Comparison of ENCODE assay signal across 9 mouse cellular contexts in genomic region chr16:35179082-35179481, GRCm38 (mm10). TPM values are rescaled to one million over a fixed set of nuclear protein-coding genes. Genes with fewer than 3 reads are reported as not detected.
DNase-seq lines count a peak whose midpoint lies in the region; ATAC-seq lines count a peak whose summit lies in the region.
"Had no signal": no experiment of that assay in that cellular context is flagged by ENCODE, and none has a peak within 500 bp of the region (broad histone marks: within the 10 kb centered on the region; RNA-seq: fewer than 3 reads in every experiment).

No protein-coding gene starts in this region.

- no peaks in the 10 kb centered on the region for H3K9me3 ChIP-seq in heart, embryonic 10.5 days
- no peaks in the 10 kb centered on the region for H3K9me3 ChIP-seq in stomach, embryonic 15.5 days
- H3K9me3 ChIP-seq: limb, embryonic 15.5 days had no signal

- no peak overlapping the region for H3K4me2 ChIP-seq in stomach, embryonic 15.5 days
- H3K4me2 ChIP-seq: limb, embryonic 15.5 days had no signal

- peak; percentile 21; the same call in 1 of the 2 replicates for ATAC-seq in stomach, embryonic 15.5 days (ENCODE audit: insufficient read depth, low FRiP score, low read depth)

- no peak overlapping the region for H3K27ac ChIP-seq in heart, embryonic 10.5 days
- no peak overlapping the region for H3K27ac ChIP-seq in stomach, embryonic 15.5 days
- H3K27ac ChIP-seq: limb, embryonic 15.5 days had no signal

- 80% methylated on average over 8 of the region's 8 CpGs for WGBS in heart, embryonic 10.5 days
- 42% methylated on average over 8 of the region's 8 CpGs for WGBS in stomach, embryonic 15.5 days

- H3K4me1 ChIP-seq in heart, embryonic 10.5 days: peaks cover 39% of the 10 kb centered on the region
- H3K4me1 ChIP-seq in stomach, embryonic 15.5 days: peaks cover 11% of the 10 kb centered on the region

- no peak overlapping the region for H3K9ac ChIP-seq in stomach, embryonic 15.5 days
- H3K9ac ChIP-seq: limb, embryonic 15.5 days had no signal

- H3K36me3 ChIP-seq in heart, embryonic 10.5 days: peaks cover 11% of the 10 kb centered on the region; the same call in 1 of the 2 replicates
- no peaks in the 10 kb centered on the region for H3K36me3 ChIP-seq in stomach, embryonic 15.5 days
- H3K36me3 ChIP-seq: limb, embryonic 15.5 days had no signal

- H3K27me3 ChIP-seq in heart, embryonic 10.5 days (ENCODE audit: insufficient read depth, poor library complexity, severe bottlenecking): peaks cover 16% of the 10 kb centered on the region; the same call in 1 of the 2 replicates
- no peaks in the 10 kb centered on the region for H3K27me3 ChIP-seq in stomach, embryonic 15.5 days (replicated peaks)
- H3K27me3 ChIP-seq: limb, embryonic 15.5 days had no signal

- H3K4me3 ChIP-seq in heart, embryonic 10.5 days: no peak overlapping the region
- H3K4me3 ChIP-seq in stomach, embryonic 15.5 days (replicated peaks): no peak overlapping the region
- H3K4me3 ChIP-seq: limb, embryonic 15.5 days had no signal

- DNase-seq in heart, adult 18-20 months: peak; percentile 64 to 76
- no peak for DNase-seq in heart, embryonic 10.5 days (ENCODE audit: low spot score)
- peak; percentile 36 for DNase-seq in NIH3T3 (ENCODE audit: low read depth)
- DNase-seq in cerebellum, postnatal 10 days: peak; percentile 92
- DNase-seq in kidney, adult 9 months: peak; percentile 88
- no peak for DNase-seq in frontal cortex, adult 2 months (ENCODE audit: extremely low spot score in 1 of 2, low spot score in 1 of 2)
- DNase-seq in c-Kit-positive CD71-positive TER-119-positive erythroid progenitor cells, embryonic 14.5 days (ENCODE audit: low spot score): no peak

RNA-seq across cellular contexts. Expression of gene Adcy5, which starts 24.4 kb away (rescaled TPM):
- 10 to 100 TPM; 48.4 to 52.4 TPM for total RNA-seq in heart, adult 18-20 months (2021)
- 3.8 and 5.1 TPM in 2 replicates for polyA plus RNA-seq in heart, embryonic 10.5 days (2016; fragmentation: Nextera tagmentation; extraction: Ambion mirVana)
- 3.0 and 3.3 TPM in 2 replicates for polyA plus RNA-seq in stomach, embryonic 15.5 days (2015; fragmentation: Nextera tagmentation; extraction: Ambion mirVana)
- polyA plus RNA-seq in frontal cortex, adult 2 months (2012; rRNA removed): 65.9 and 68.5 TPM in 2 replicates

Comparison
In these comparisons a context has a peak if more than half of its experiments do, and no peak if none do; other contexts are left out.
1. DNase-seq: peak in heart, adult 18-20 months (2 of 2), NIH3T3 (single experiment), cerebellum, postnatal 10 days (2 of 2) and kidney, adult 9 months (single experiment); none in heart, embryonic 10.5 days (single experiment), frontal cortex, adult 2 months (0 of 2) and c-Kit-positive CD71-positive TER-119-positive erythroid progenitor cells, embryonic 14.5 days (single experiment).
2. RNA of gene Adcy5, which starts 24.4 kb away (polyA plus RNA-seq): 65.9 to 68.5 TPM in frontal cortex, adult 2 months; 3.8 to 5.1 TPM in heart, embryonic 10.5 days and 3.0 to 3.3 TPM in stomach, embryonic 15.5 days; every median in the first group is over 10 times any median in the second.